In the genomic region with DNA sequence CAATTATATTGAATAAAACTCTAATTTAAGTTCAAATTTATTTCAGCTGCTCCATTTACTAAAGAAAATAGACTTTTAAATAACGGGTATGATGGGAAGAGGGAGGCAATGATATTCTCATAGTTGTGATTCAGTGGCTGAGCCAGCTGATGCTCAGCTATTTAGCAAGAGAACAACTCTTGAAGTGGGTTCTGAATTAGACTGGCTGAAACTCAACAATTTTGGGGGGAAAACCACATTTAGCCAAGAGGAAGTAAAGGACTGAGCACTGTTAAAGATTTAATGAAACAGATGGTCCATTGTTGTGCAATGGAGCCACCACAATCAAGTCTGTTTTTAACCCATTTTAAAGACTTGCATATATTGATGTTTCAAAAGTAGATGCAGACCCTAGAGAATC, we compare ENCODE assay signal across 24 mouse cellular contexts.
A peak's percentile ranks its signal among the peaks of the same experiment; 100 is the strongest.
DNase-seq lines count a peak whose midpoint lies in the region; ATAC-seq and TF ChIP-seq lines count a peak whose summit lies in the region.
"Had no signal": no experiment of that assay in that cellular context is flagged by ENCODE, and none has a peak within 500 bp of the region (broad histone marks: within the 10 kb centered on the region; RNA-seq: fewer than 3 reads in every experiment).

No protein-coding gene starts in this region.

- TF ChIP-seq POLR2A in myocyte (IDR thresholded peaks at IDR 0.05; ENCODE audit: insufficient read length, low read depth), result no peak

- no peak overlapping the region for H3K27ac ChIP-seq in forebrain, embryonic 14.5 days (ENCODE audit: low read depth, low read length)
- no peak overlapping the region for H3K27ac ChIP-seq in forebrain, embryonic 12.5 days
- H3K27ac ChIP-seq: embryonic facial prominence, embryonic 12.5 days; embryonic facial prominence, embryonic 15.5 days; gastrocnemius, adult 2 months; hindbrain, embryonic 12.5 days; hindbrain, embryonic 15.5 days had no signal

- no peak overlapping the region for H3ac ChIP-seq in myocyte (ENCODE audit: control insufficient read depth, insufficient read length)

- H3K9me3 ChIP-seq in forebrain, embryonic 14.5 days (replicated peaks; ENCODE audit: control insufficient read depth, low read length), result no peaks in the 10 kb centered on the region
- H3K9me3 ChIP-seq in forebrain, embryonic 12.5 days, result no peaks in the 10 kb centered on the region
- H3K9me3 ChIP-seq: embryonic facial prominence, embryonic 12.5 days; embryonic facial prominence, embryonic 15.5 days; hindbrain, embryonic 12.5 days; hindbrain, embryonic 15.5 days had no signal

- 86% methylated on average over 1 of the region's 1 CpGs for WGBS in forebrain, embryonic 14.5 days
- 83% methylated on average over 1 of the region's 1 CpGs for WGBS in forebrain, embryonic 12.5 days

- no peaks in the 10 kb centered on the region for H3K36me3 ChIP-seq in forebrain, embryonic 14.5 days (ENCODE audit: control insufficient read depth, insufficient read depth, low read length)
- no peaks in the 10 kb centered on the region for H3K36me3 ChIP-seq in forebrain, embryonic 12.5 days (replicated peaks)
- H3K36me3 ChIP-seq in myocyte (ENCODE audit: control insufficient read depth, insufficient read depth), result no peaks in the 10 kb centered on the region
- H3K36me3 ChIP-seq: embryonic facial prominence, embryonic 12.5 days; embryonic facial prominence, embryonic 15.5 days; hindbrain, embryonic 12.5 days; hindbrain, embryonic 15.5 days had no signal

- DNase-seq in forebrain, embryonic 14.5 days (ENCODE audit: low spot score), result peak; percentile 16
- DNase-seq in 416B (ENCODE audit: low read depth), result peak; percentile 20
- DNase-seq in brain, adult 2 months (ENCODE audit: low read depth, low spot score), result peak; percentile 19
- DNase-seq in spleen, adult 18-20 months, result no peak
- no peak for DNase-seq in lung, postnatal 25 days (ENCODE audit: low spot score)
- DNase-seq: adrenal gland, adult 8-10 months; adrenal gland, postnatal 25 days; cerebellum, adult 11 months; cerebellum, adult 2 months; cerebellum, adult 9-11 months; cerebellum, postnatal 25 days; gastrocnemius, adult 2 months; gastrocnemius, postnatal 14 days; heart, adult 11 months had no signal

- no peaks in the 10 kb centered on the region for H3K27me3 ChIP-seq in forebrain, embryonic 14.5 days (replicated peaks; ENCODE audit: control insufficient read depth, insufficient read depth, low read length)
- no peaks in the 10 kb centered on the region for H3K27me3 ChIP-seq in forebrain, embryonic 12.5 days
- H3K27me3 ChIP-seq in myocyte (ENCODE audit: control insufficient read depth, insufficient read depth, insufficient read length), result no peaks in the 10 kb centered on the region
- H3K27me3 ChIP-seq: embryonic facial prominence, embryonic 12.5 days; embryonic facial prominence, embryonic 15.5 days; hindbrain, embryonic 12.5 days; hindbrain, embryonic 15.5 days had no signal

- H3K4me3 ChIP-seq in forebrain, embryonic 14.5 days (ENCODE audit: low read depth, low read length), result no peak overlapping the region
- no peak overlapping the region for H3K4me3 ChIP-seq in forebrain, embryonic 12.5 days (replicated peaks)
- no peak overlapping the region for H3K4me3 ChIP-seq in myocyte
- H3K4me3 ChIP-seq: embryonic facial prominence, embryonic 12.5 days; embryonic facial prominence, embryonic 15.5 days; gastrocnemius, adult 2 months; hindbrain, embryonic 12.5 days; hindbrain, embryonic 15.5 days had no signal

- H3K79me2 ChIP-seq in myocyte (ENCODE audit: control insufficient read depth, insufficient read depth), result no peaks in the 10 kb centered on the region

- ATAC-seq in forebrain, embryonic 14.5 days, result no peak
- no peak for ATAC-seq in forebrain, embryonic 12.5 days (ENCODE audit: low FRiP score)
- ATAC-seq: activated CD4-positive, CD25-positive, alpha-beta regulatory T cell, adult 4 months; CD4-positive, CD25-positive, alpha-beta regulatory T cell, adult 4 months; intestine, postnatal 0 days had no signal

- H3K4me2 ChIP-seq in forebrain, embryonic 14.5 days (ENCODE audit: low read length), result no peak overlapping the region
- H3K4me2 ChIP-seq in forebrain, embryonic 12.5 days, result no peak overlapping the region
- no peak overlapping the region for H3K4me2 ChIP-seq in myocyte (ENCODE audit: low read depth)
- H3K4me2 ChIP-seq: embryonic facial prominence, embryonic 12.5 days; embryonic facial prominence, embryonic 15.5 days; heart, embryonic 11.5 days; hindbrain, embryonic 12.5 days; hindbrain, embryonic 15.5 days had no signal

- no peak overlapping the region for H3K9ac ChIP-seq in forebrain, embryonic 14.5 days (ENCODE audit: low read length)
- no peak overlapping the region for H3K9ac ChIP-seq in forebrain, embryonic 12.5 days
- H3K9ac ChIP-seq: embryonic facial prominence, embryonic 12.5 days; embryonic facial prominence, embryonic 15.5 days; hindbrain, embryonic 12.5 days; hindbrain, embryonic 15.5 days had no signal

- H3K4me1 ChIP-seq in forebrain, embryonic 14.5 days (ENCODE audit: control insufficient read depth, insufficient read depth, low read length), result no peaks in the 10 kb centered on the region
- no peaks in the 10 kb centered on the region for H3K4me1 ChIP-seq in forebrain, embryonic 12.5 days
- H3K4me1 ChIP-seq: embryonic facial prominence, embryonic 12.5 days; embryonic facial prominence, embryonic 15.5 days; hindbrain, embryonic 12.5 days; hindbrain, embryonic 15.5 days had no signal

TF ChIP-seq in myocyte, 11 proteins besides CTCF, POLR2A, EP300 and RAD21:
- TF ChIP-seq MAX (IDR thresholded peaks at IDR 0.05; ENCODE audit: low read depth) (no peak), SRF (IDR thresholded peaks at IDR 0.05; ENCODE audit: control insufficient read depth, insufficient read length, low read depth) (no peak), MYOD1 (IDR thresholded peaks at IDR 0.05; ENCODE audit: control insufficient read depth in 1 of 3, insufficient read length in 2 of 3, low read depth in 2 of 3) (no peak), TCF12 (IDR thresholded peaks at IDR 0.05; ENCODE audit: insufficient read depth, poor library complexity, severe bottlenecking) (no peak), CEBPB (IDR thresholded peaks at IDR 0.05; ENCODE audit: insufficient read depth, poor library complexity, severe bottlenecking) (0 out of 2 replicates have a peak, but pooled peaks have one; percentile 24)

Comparison
In these comparisons a context has a peak if more than half of its experiments do, and no peak if none do; other contexts are left out.
1. DNase-seq: peak in forebrain, embryonic 14.5 days (single experiment), 416B (single experiment) and brain, adult 2 months (single experiment); none in spleen, adult 18-20 months (0 of 2) and lung, postnatal 25 days (single experiment).